Mouse (Mus musculus) spleen, postnatal 14 days (tissue): ENCODE results near the gene Rcan1.
A peak's percentile ranks its signal among the peaks of the same experiment; 100 is the strongest.

Experiments
- DNase-seq, 2 experiments: peaks; one replicate each; pipeline ENCODE4 v3.0.0; 2021 to 2022; ENCODE audit warnings: low spot score in 2 of 2

Rcan1 gene

GRCm38 (mm10) chr16:92401206-92401605, 69.5 kb downstream of the Rcan1 start:
- DNase-seq = no peak

DNA sequence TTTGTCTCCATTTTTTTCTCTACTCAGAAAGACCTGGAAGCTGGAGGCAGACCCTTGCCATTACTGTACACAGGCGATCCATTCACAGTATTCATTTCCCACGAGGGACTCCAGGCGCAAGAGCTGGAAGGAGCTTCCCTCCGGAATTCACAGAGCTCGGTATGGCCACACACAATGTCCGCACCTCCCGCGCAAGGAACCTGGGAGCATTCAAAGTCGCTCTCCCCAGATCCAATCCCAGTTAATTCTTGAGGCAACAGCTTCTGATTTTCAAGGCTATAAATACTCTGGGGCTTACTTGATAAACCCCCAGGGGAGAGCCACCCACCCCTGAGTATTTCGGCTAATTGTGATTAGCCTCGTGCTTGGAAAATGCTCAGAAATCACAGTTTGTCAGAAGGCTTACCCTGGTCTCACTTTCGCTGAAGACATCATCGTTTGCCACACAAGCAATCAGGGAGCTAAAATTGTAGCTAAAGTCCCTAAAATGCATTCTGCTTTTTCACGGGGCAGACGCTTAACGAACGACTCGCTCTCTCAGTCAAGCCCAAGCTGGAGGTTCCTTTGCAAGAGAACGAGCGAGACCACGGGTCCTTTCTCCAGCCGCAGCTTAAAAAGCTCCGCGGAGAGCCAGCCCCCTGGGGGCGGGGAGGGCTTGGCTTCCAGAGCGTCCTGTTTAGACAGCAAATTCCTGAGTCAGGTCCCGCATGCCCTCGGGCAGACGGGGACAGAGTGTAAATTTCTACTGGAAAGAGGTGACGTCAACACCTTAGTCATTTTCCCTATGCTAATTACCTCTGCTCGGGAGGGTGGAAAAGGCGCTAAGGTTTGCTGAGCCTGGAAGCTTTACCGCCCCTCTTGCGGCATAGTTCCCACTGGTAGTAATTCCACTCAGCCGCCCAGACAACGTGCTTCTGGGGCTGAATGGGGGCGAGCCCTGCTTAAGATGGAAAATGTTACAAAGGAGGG, 70.9 kb downstream of the Rcan1 start:
- peak in 1 of 2 experiments; percentile 6 for DNase-seq

DNA sequence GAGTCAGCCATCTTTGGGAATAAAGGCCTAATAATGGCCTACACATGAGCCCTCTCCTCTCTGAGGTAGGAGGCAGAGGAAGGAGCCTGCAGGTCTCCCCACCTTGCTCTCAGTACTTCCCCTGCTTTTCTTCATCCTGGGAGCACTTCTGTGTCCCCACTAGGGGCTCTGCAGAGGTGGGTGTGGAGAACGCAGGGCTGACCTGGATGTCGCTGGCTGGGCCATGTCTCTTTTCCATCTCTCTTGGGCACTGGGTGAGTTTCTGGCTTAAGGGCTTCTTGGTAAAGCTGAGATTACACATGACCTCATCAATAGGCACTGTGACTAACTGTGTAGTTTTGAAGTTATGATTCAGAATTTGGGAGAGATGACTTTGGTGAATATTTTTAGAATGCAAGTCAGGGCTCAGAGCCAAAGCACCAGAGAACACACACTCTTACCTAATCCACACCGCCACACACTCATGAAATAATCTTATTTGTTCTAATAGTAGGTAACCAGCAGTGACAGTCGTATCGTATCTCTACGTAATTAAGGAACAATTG, 72.0 kb downstream of the Rcan1 start:
- no peak for DNase-seq

DNA sequence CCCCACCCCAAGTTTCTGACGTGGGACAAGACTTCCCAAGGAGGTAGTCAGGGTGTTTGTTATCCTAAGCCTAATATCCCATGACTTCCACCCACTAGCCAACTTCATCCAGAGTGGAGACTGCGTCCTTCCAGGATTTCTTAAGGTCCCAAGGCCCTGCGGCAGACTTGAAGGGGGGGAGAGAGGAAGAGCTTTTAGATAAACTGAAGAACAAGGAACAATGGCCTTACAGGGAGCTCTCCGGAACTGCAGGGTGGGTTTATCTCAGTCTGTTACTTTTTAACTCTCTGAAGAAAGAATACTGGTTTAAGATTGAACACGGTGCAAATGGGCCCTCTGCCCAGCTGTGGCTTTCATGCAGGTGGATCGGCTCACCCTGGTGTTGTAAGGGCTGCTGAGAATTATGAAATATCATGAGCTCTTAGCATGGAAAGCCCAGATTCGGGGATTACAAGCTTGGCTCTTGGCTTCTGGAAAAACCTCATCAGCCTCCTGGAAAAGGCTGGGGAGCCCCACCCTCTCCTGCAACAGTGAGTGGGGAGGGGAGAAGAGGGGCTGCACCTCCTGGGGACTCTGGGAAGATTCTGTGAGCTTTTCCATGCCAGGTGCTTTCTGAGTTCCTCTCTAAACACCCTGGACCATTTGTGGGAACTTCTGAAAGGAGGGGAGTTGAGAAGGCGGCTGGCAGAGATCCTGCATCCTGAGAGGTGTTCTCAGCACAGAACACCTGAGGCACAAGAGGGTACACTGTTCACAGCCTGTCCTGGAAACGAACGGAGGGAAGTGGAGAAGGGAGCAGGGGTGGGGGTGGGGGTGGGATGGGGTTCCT, 72.7 kb downstream of the Rcan1 start:
- DNase-seq = no peak

DNA sequence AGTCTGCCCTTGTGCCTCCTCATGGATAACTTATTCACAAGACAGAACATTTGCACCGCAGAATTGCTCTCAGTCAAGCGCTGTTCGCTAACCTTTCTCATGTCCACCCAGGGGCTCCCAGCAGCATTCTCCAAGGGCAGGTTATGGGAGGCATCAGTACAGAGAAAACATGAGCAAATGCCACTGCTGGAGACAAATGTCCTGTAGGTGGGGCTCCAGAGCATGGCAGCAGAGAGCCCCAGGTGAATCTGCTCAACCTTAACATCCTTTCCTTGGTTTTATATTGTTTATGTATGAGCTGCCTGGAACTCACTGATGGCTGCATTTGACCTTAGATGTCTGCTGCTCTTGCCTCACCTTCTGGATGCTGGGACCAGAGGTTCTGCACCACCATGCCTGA, 76.9 kb downstream of the Rcan1 start:
- DNase-seq = no peak

- no peak for DNase-seq
Measured at GRCm38 (mm10) chr16:92387692-92388091, 83.0 kb downstream of the Rcan1 start.

DNA sequence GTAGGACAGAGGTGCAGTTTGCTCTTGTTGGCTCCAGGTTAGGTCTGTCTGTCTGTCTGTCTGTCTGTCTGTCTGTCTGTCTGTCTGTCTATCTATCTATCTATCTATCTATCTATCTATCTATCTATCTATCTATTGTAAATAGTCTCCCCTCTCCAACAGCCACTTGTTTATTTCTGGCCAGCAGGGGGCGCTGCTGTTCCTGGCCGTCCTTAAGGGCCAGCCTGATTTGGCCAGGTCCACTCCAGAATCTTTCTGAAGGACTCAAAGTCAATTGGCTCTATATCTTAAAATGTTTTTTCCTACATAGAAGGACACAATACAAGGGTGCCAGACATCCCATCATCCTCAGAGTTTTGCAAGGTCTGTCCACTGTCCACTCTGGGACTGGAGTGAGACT, 85.6 kb downstream of the Rcan1 start:
- peak; percentile 13 to 56 for DNase-seq

- no peak for DNase-seq
Measured at GRCm38 (mm10) chr16:92383412-92383811, 87.3 kb downstream of the Rcan1 start.

DNA sequence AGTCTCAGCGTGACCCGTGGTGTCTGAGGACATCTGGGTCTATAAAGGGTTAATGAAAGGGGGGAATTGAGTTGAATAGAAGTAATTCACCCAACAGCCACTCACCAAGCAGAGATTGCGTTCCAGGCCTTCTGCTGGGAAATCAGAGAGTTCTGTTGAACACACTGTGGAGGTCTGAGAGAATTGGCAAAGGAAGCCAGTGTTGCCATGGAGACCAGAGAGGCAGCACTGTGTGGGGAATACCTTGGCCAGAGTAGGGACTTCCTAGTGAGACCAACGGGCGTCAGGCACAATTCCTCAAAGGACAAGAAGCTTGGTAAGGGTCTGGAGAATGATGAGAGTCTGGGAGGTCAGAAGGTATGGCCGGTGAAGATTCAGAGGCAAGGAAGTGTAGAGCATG, 88.2 kb downstream of the Rcan1 start:
- DNase-seq = no peak

- DNase-seq = no peak
Measured at GRCm38 (mm10) chr16:92381092-92381491, 89.6 kb downstream of the Rcan1 start.

GRCm38 (mm10) chr16:92376976-92377375, 93.7 kb downstream of the Rcan1 start:
- no peak for DNase-seq

DNA sequence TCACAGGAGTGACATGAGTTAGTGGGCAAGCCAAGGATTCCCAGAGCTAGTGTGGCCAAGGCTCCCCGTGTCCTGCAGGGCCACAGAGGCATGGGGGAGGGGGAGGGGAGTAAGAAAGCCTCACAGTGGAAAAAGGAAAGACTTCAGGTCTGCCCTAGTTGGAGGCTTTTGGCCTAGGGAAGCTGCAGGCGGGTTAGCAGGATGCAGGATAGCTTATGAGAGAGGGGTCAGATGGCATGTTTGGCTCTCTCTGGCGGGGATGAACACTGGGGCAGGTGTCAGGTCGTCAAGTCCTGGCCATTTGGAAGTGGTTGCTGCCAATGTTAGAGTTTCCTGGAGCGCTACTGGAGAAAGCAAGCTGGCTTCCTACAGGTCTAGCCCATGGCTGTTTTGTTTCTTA, 99.0 kb downstream of the Rcan1 start:
- DNase-seq = no peak

- DNase-seq = no peak
Measured at GRCm38 (mm10) chr16:92369260-92369659, 101.4 kb downstream of the Rcan1 start.

GRCm38 (mm10) chr16:92365477-92365876, 105.2 kb downstream of the Rcan1 start:
- no peak for DNase-seq

- no peak for DNase-seq
Measured at GRCm38 (mm10) chr16:92360711-92361110, 110.0 kb downstream of the Rcan1 start.

DNA sequence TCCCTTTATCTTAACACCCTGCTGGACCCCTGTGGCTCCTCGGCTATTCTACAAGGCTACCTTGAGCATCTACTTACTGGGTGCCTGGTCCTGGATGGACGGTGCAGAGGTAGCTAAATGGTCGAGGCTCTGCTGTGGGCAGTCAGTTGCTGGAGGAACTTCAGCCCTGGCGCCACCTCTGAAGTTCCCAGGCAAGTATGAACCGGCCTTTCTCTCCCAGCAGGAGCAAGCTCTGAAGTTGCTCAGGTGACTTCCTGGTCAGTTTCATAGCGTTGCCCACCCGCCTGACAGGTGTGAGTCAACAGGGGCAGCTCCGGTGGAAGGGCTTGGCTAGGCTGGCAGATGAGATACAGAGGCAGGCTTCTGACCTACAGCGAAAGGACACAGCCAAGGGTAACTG, 111.4 kb downstream of the Rcan1 start, which contains the start of gene Kcne1:
Gene Kcne1 (minus strand): TSS at position 240 of the 400 bp plus-strand sequence.
- DNase-seq = no peak

- DNase-seq = no peak
Measured at GRCm38 (mm10) chr16:92358734-92359133, 111.9 kb downstream of the Rcan1 start.

GRCm38 (mm10) chr16:92357566-92357965, 113.1 kb downstream of the Rcan1 start:
- DNase-seq = no peak

- DNase-seq = no peak
Measured at GRCm38 (mm10) chr16:92357023-92357422, 113.6 kb downstream of the Rcan1 start.

DNA sequence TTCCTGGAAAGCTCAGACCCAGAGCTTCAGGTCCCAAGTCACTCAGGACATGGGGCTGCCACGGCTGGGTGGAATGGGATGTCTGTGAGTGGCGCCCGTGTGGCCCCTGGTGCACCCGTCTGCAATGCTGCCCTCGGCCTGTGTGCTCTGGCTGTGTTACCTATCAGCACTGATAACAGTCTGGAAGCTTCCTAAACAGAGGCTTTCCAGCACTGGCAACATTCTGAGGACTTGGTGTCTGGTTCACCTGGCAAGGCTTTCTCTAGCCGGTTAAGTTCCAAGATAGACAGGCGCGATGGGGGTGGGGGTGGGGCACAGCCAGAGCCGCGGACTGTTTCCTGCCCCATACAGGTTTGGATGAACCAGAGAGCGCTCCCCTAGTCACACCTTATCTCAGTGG, 114.7 kb downstream of the Rcan1 start:
- DNase-seq = no peak

DNA sequence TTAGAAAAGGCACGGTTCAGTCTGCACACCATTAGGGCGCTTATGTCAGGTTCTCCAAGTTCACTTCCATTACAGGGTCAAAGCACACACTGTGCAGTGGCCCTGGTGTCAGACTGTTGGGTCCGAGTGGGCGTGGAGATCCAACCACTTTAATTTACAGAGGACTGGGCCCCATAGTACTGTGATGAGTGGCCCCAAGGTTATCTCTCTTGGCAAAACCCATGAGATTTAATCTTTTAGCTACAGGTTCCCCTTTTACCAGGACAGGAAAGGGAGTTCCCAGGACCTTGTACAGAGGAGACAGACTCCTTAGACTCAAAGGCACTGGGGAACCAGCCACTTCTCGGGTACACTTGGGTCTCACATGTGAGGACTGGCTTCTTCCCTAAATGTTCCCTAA, 115.3 kb downstream of the Rcan1 start:
- no peak for DNase-seq

GRCm38 (mm10) chr16:92353897-92354296, 116.8 kb downstream of the Rcan1 start:
- no peak for DNase-seq
